Mouse (Mus musculus) heart, adult 2 months (tissue): Measurements from ENCODE around the gene Acvr1b. TPM values are rescaled to one million over a fixed set of nuclear protein-coding genes. Genes with fewer than 3 reads are reported as not detected.

Experiments used
- DNase-seq, 2 experiments: peaks; one replicate each; pipeline ENCODE4 v3.0.0; 2021
- H3K27ac ChIP-seq: fragments of 200-600 bp; 2 replicates; pipeline ENCODE4 v1.8.1; 2022
- H3K27me3 ChIP-seq: fragments of 200-500 bp; 2 replicates; pipeline ENCODE4 v1.6.1; 2012; ENCODE audit warnings: mild to moderate bottlenecking, low read length, inconsistent platforms, mixed read lengths; ENCODE audit not compliant: control insufficient read depth, insufficient read depth
- H3K36me3 ChIP-seq: fragments of 200-500 bp; 2 replicates; pipeline ENCODE4 v1.6.1; 2012; ENCODE audit warnings: low read length, inconsistent platforms; ENCODE audit not compliant: control insufficient read depth, insufficient read depth
- H3K4me1 ChIP-seq: fragments of 200-500 bp; 2 replicates; pipeline ENCODE4 v1.6.1; 2011; ENCODE audit warnings: low read length; ENCODE audit not compliant: control insufficient read depth, insufficient read depth
- H3K4me3 ChIP-seq: fragments of 200-600 bp; 2 replicates; pipeline ENCODE4 v1.8.1; 2022
- H3K79me2 ChIP-seq: fragments of 200-500 bp; replicated peaks from 2 replicates; pipeline ENCODE4 v1.6.1; 2012; ENCODE audit warnings: mild to moderate bottlenecking, inconsistent platforms, low read length, moderate library complexity, mixed read lengths; ENCODE audit not compliant: control insufficient read depth, insufficient read depth
- H3K9ac ChIP-seq: fragments of 200-500 bp; 2 replicates; pipeline ENCODE4 v1.6.1; 2012; ENCODE audit warnings: low read depth, mild to moderate bottlenecking, control low read depth, inconsistent platforms, low read length, mixed read lengths
- CTCF ChIP-seq: fragments of 200-600 bp; IDR thresholded peaks from 2 replicates; pipeline ENCODE4 v1.8.1; 2022; ENCODE audit warnings: antibody characterized with exemption, mild to moderate bottlenecking, moderate library complexity
- EP300 ChIP-seq: fragments of 200-500 bp; IDR thresholded peaks from 2 replicates; pipeline ENCODE4 v1.6.1; 2011; ENCODE audit warnings: low read depth, low read length, control low read depth; ENCODE audit not compliant: insufficient read depth
- POLR2A ChIP-seq: fragments of 200-500 bp; IDR thresholded peaks from 2 replicates; pipeline ENCODE4 v1.6.1; 2011; ENCODE audit warnings: mild to moderate bottlenecking, low read depth, low read length, control low read depth; ENCODE audit not compliant: insufficient read depth
- WGBS: fragments of 180-500 bp; shearing (Covaris S2); methylation state at CpG from one replicate; pipeline ENCODE4 v1.1.7; 2018; 5-methylcytosine and 5-hydroxymethylcytosine counted together
- intact Hi-C: fragments of 180-260 bp; cut with DNase I; formaldehyde crosslinking; loops from one replicate; pipeline ENCODE4 v1.15.1; 2025
- polyA plus RNA-seq: library from polyadenylated mRNA; depleted of rRNA; stranded (reverse); fragments of >200 nt; gene quantifications from 2 replicates; pipeline ENCODE4 v1.2.3, GENCODE M21; 2012
- total RNA-seq, 2 experiments: library from RNA; stranded (reverse); gene quantifications; 2 replicates each; pipeline ENCODE4 v1.2.3; 2021

Gene Acvr1b
- total and polyA plus RNA-seq, 3 experiments = 9.9 to 15.3 (median 12.3) TPM

DNA sequence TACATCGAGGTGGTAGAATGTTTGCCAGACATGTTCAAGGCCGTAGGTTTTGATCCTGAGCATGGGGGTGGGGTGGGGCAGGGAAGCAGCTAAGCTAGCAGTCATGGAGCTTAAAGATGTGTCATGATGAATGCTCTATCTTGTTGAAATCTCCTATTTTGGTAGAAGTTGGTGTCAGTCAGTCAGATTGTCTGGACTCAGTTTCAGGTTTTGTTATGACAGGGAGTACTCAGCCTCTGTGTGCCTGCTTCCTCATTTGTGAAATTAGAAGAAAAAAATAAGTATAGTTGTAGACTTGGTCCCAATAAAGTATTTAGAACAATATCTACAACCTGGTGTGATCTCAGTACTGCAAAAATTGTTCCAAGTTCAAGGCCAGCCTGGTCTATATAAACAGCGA, 35.2 kb upstream of the Acvr1b start:
- Histone ChIP-seq H3K4me3 (no peak overlapping the region), H3K4me1 (peaks cover 15% of the 10 kb centered on the region), H3K27ac (no peak overlapping the region), H3K9ac (no peak overlapping the region), H3K27me3 (no peaks in the 10 kb centered on the region), H3K36me3 (no peaks in the 10 kb centered on the region; the same call in 1 of the 2 replicates), H3K79me2 (no peaks in the 10 kb centered on the region)
- WGBS = 69% methylated on average over 3 of the region's 3 CpGs
- no peak for DNase-seq
- intact Hi-C loops = no loop called here
- TF ChIP-seq POLR2A (no peak), EP300 (no peak), CTCF (no peak)

DNA sequence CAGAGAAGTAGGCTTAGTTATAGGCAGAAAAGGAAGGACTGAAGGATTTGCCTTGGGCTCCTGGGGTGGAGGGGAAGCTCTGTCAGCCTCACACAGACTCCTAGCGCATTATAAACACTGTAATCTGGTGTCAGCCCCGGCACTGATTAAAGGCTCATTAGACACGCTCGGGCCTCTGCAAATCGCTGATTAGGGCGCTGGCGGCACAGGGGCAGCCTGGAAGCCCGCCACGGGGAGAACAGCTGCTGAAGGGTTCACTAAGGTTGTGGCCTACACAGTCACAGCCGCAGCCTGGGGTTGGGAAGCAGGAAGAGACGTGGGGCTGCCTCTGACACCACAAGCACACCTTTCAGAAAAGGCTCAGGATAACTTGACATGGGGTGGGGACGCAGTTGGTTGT, 34.0 kb upstream of the Acvr1b start:
- intact Hi-C loops = loop anchor here (2.0 kb wide), 1 partner anchor 59 kb away; no protein-coding TSS in a partner anchor
- H3K27ac ChIP-seq = peak overlapping the region; percentile 32; the same call in 1 of the 2 replicates
- H3K36me3 ChIP-seq = no peaks in the 10 kb centered on the region; the same call in 1 of the 2 replicates
- DNase-seq = peak; percentile 61 to 68
- H3K4me1 ChIP-seq = peaks cover 19% of the 10 kb centered on the region
- H3K4me3 ChIP-seq = no peak overlapping the region
- TF ChIP-seq POLR2A (no peak), CTCF (no peak), EP300 (no peak)
- WGBS = 23% methylated on average over 12 of the region's 12 CpGs
- H3K9ac ChIP-seq = no peak overlapping the region
- H3K27me3 ChIP-seq = no peaks in the 10 kb centered on the region
- H3K79me2 ChIP-seq = no peaks in the 10 kb centered on the region

DNA sequence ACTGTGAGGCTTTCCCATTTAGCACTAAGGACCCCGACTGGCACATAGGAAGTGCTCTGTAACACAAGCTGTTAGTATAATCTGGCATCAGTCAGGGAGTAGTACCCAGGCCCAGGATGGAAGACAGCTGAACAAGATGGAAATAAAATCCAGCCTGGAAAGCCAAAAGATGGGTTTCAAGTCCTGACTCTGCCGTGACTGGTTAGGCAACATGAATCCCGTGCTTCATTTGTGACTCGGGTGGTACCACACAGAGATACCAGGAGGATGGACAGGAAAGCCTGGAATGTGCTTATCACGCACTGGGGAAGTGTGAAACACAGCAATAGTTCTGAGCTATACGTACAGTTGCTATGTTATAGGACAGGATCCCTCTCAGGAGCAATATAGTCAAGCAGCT, 33.3 kb upstream of the Acvr1b start:
- no peak overlapping the region for H3K9ac ChIP-seq
- H3K4me3 ChIP-seq = no peak overlapping the region
- no peak for TF ChIP-seq POLR2A
- TF ChIP-seq CTCF = no peak
- TF ChIP-seq EP300 = no peak
- H3K27me3 ChIP-seq = no peaks in the 10 kb centered on the region
- DNase-seq = no peak
- no peaks in the 10 kb centered on the region; the same call in 1 of the 2 replicates for H3K36me3 ChIP-seq
- peaks cover 20% of the 10 kb centered on the region for H3K4me1 ChIP-seq
- no peaks in the 10 kb centered on the region for H3K79me2 ChIP-seq
- peak overlapping the region; percentile 34; the same call in 1 of the 2 replicates for H3K27ac ChIP-seq
- intact Hi-C loops = loop anchor here (2.0 kb wide), 1 partner anchor 60 kb away; no protein-coding TSS in a partner anchor
- 42% methylated on average over 6 of the region's 6 CpGs for WGBS

DNA sequence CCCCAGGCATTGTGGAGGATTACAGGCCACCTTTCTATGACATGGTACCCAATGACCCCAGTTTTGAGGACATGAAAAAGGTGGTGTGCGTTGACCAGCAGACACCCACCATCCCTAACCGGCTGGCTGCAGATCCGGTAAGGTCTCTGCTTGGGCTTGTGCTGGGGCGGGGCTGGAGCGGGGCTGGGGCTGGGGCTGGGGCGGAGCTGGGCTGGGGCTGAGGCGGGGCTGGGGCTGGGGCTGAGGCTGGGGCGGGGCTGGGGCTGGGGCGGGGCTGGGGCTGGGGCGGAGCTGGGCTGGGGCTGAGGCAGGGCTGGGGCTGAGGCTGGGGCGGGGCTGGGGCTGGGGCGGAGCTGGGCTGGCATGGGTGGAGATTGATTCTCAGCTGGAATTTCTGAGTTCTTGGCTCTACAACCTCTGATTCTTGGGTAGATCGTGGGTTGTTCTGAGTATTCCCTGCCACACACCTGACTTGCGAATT, 32.8 kb upstream of the Acvr1b start:
- peaks cover 22% of the 10 kb centered on the region for H3K4me1 ChIP-seq
- H3K36me3 ChIP-seq = no peaks in the 10 kb centered on the region; the same call in 1 of the 2 replicates
- H3K27me3 ChIP-seq = no peaks in the 10 kb centered on the region
- intact Hi-C loops = loop anchor here (2.0 kb wide), 1 partner anchor 60 kb away; no protein-coding TSS in a partner anchor
- TF ChIP-seq CTCF (no peak), EP300 (no peak), POLR2A (0 out of 2 replicates have a peak, but pooled peaks have one; percentile 8)
- H3K9ac ChIP-seq = no peak overlapping the region
- WGBS = 19% methylated on average over 12 of the region's 14 CpGs
- peak; percentile 68 to 73 for DNase-seq
- no peaks in the 10 kb centered on the region for H3K79me2 ChIP-seq
- no peak overlapping the region for H3K4me3 ChIP-seq
- peak overlapping the region; percentile 34; the same call in 1 of the 2 replicates for H3K27ac ChIP-seq

DNA sequence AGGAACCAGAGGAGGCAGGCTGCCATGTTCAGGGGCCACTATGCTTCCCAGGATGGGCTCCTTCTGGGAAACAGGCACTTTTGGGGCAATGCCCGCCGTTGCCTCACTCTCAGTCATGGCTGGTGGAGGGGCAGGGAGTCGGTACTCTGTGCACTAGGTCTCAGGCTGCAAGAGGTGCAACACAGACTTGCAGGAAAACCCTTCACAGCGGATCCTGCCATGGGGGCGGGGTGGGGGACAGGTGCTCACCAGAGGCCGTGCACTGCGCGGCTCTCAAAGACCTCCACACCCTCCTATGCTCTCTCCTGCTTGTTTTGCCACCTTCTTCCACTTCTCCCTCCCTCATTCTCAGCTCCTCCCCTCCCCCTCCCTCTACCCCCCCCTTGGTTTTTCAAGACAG, 31.2 kb upstream of the Acvr1b start:
- no peaks in the 10 kb centered on the region for H3K27me3 ChIP-seq
- no peak overlapping the region for H3K4me3 ChIP-seq
- H3K4me1 ChIP-seq = peaks cover 32% of the 10 kb centered on the region
- no peaks in the 10 kb centered on the region for H3K79me2 ChIP-seq
- TF ChIP-seq POLR2A (no peak), EP300 (no peak), CTCF (no peak)
- no peak overlapping the region for H3K9ac ChIP-seq
- peak in 1 of 2 experiments; percentile 28 for DNase-seq
- no peaks in the 10 kb centered on the region; the same call in 1 of the 2 replicates for H3K36me3 ChIP-seq
- intact Hi-C loops = no loop called here
- no peak overlapping the region for H3K27ac ChIP-seq
- 76% methylated on average over 8 of the region's 8 CpGs for WGBS

DNA sequence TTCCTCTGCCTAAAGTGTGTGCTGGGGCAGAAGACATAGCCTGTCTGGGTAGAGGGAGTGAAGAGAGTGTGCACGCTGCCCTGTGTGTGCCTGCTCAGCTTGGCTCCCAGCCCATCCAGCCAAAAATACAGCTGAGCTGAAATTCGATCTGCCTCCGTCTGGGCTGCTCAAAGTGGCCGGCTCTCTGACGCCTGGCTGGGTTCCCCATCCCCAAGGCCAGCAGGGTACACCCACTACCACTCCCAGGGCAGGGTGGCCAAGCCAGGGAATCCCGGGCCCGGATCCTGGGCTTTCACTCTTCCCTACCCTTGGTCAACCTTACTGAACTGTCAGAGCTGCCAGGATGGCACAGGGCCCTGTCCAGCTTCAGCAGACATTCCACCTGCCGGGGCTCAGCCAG, 30.4 kb upstream of the Acvr1b start:
- Histone ChIP-seq H3K4me1 (peaks cover 35% of the 10 kb centered on the region), H3K36me3 (no peaks in the 10 kb centered on the region; the same call in 1 of the 2 replicates), H3K27ac (peak overlapping the region; percentile 54), H3K79me2 (no peaks in the 10 kb centered on the region), H3K27me3 (no peaks in the 10 kb centered on the region), H3K9ac (no peak overlapping the region), H3K4me3 (no peak overlapping the region)
- DNase-seq = peak; percentile 74 to 87
- 39% methylated on average over 8 of the region's 8 CpGs for WGBS
- TF ChIP-seq POLR2A (no peak), EP300 (0 out of 2 replicates have a peak, but pooled peaks have one; percentile 11)
- intact Hi-C loops = no loop called here
